Mouse (Mus musculus) C2C12 (cell line): ENCODE data around the gene Fbxl17.

ENCODE experiments used
- CEBPB ChIP-seq: IDR thresholded peaks from one replicate; pipeline ENCODE4 v1.6.1; 2011; ENCODE audit warnings: low read depth, mild to moderate bottlenecking, control low read depth, moderate library complexity
- CTCF ChIP-seq: IDR thresholded peaks from one replicate; pipeline ENCODE4 v1.5.1; 2011; ENCODE audit not compliant: control insufficient read depth, insufficient read depth, insufficient read length
- MAX ChIP-seq: IDR thresholded peaks from one replicate; pipeline ENCODE4 v1.6.1; 2011; ENCODE audit warnings: mild to moderate bottlenecking, control low read depth
- MYOD1 ChIP-seq: IDR thresholded peaks from one replicate; pipeline ENCODE4 v1.6.1; 2011; ENCODE audit warnings: low read depth; ENCODE audit not compliant: control insufficient read depth, insufficient read length

DNA sequence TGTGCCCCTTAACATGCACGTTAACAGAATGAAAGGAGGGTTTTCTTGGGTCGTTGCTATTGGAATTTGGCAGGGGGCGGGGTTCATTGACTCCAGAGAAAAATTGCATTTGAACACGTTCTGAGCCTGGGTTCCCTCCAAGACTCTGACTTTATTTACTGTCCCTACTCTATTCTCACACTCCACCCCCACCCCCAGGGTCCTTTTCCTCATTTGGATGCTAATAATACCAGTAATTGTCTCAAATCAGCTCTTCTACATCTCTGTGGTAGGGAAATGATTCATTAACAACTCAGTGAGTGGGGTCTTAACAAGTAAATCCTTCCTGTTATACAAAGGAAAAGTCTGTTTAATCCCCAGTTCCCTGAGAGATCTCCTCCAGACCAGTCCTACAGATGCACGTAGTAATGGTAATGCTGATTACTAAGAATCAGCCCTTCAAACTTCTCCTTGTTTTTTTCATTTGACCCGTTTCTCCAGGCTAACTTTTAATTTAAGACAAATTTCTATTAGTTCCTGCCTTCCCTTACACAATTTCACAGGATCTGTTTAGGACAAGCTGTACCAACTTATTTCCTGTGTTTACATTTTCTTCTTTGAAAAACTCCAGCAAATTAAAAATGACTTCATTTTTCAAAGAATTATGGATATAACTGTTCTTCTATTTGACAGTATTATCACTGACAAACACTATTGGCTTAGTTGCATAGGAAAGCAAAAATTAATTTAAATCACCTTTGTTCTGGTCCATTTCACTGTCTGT, 33.4 kb upstream of the Fbxl17 start:
- no peak for TF ChIP-seq CTCF
- no peak for TF ChIP-seq MYOD1
- no peak for TF ChIP-seq MAX
- TF ChIP-seq CEBPB: no peak
